Mouse (Mus musculus) brain, embryonic 14.5 days (tissue): ENCODE results near the gene Ifrd2.

ENCODE experiments used
- CTCF ChIP-seq: fragments of 200-500 bp; IDR thresholded peaks from 2 replicates; pipeline ENCODE4 v1.5.1; 2012; ENCODE audit warnings: inconsistent platforms, mild to moderate bottlenecking, moderate library complexity, borderline replicate concordance; ENCODE audit not compliant: insufficient read depth, insufficient read length; ENCODE audit errors: extremely low read depth
- POLR2A ChIP-seq: fragments of 200-500 bp; IDR thresholded peaks from 2 replicates; pipeline ENCODE4 v1.6.1; 2012; ENCODE audit warnings: mild to moderate bottlenecking, inconsistent platforms, borderline replicate concordance; ENCODE audit not compliant: poor library complexity, insufficient read depth, insufficient read length, severe bottlenecking; ENCODE audit errors: extremely low read depth

- TF ChIP-seq CTCF (no peak), POLR2A (no peak)
Observed at GRCm38 (mm10) chr9:107586504-107586903, 938 bp upstream of the Ifrd2 start.
